Mouse (Mus musculus): ENCODE data around the gene Gng5.

The Gng5 gene

DNA sequence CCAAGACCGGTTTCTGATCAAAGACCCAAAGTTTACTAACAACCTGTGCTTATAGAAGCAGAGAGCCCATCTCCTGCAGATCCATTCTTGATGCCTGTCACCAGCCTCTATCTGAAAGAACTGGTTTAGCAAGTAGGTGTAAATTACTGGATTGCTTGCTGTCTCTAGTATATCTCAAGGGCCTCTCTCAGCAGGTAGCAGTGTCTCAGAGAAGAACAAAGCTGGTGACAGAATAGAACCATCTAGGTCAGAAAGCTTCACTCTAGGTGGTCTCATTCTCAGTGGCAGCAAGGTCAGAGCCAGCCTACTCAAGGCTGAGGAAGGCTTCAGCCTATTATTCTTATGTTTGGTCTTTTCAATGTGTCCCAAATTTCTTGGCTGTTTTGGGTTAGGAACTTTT lies 44.0 kb downstream of the Gng5 start:
- no peak for DNase-seq

DNA sequence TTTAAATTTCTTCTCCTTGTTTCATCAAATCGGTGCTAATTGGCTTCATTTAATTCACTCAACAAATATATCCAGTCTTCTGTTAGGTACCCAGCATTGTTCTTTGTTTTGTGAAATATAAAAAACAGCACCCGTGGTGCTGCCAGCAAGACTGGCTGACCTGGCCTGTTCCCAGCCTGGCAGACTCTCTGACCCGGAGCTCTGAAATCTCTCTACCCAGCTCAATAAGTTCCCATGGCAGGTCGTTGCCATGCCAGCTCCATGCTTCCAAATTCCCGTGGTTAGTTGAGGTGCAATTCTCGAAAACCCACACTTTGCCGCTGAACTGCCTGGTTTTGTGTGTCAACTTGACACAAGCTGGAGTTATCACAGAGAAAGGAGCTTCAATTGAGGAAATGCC lies 55.2 kb downstream of the Gng5 start:
- DNase-seq, result no peak

Data from cerebellum, adult 8-10 months (tissue).